Mouse (Mus musculus) limb, embryonic 13.5 days (tissue): ENCODE measurements at regions not wholly inside any gene's neighbourhood (a gene's known extent, or its start where the extent isn't known, plus 50 kb on each side); places are given as distances from the start of the nearest gene placed in this dataset.

Experiments used
- ATAC-seq: fragments of 200-750 bp; cut with Nextera tagmentation; 2 replicates; pipeline ENCODE4 v1.8.0; 2017; ENCODE audit warnings: low read depth, moderate number of reproducible peaks, moderate TSS enrichment; ENCODE audit not compliant: low FRiP score
- H3K27ac ChIP-seq: fragments of 300-500 bp; sonication (generic); 2 replicates; pipeline ENCODE4 v1.5.1; 2015; ENCODE audit warnings: inconsistent platforms, mild to moderate bottlenecking, moderate library complexity
- H3K27me3 ChIP-seq: fragments of 300-500 bp; sonication (generic); 2 replicates; pipeline ENCODE4 v1.6.1; 2015; ENCODE audit warnings: mild to moderate bottlenecking, inconsistent platforms
- H3K36me3 ChIP-seq: fragments of 300-500 bp; sonication (generic); 2 replicates; pipeline ENCODE4 v1.6.1; 2015; ENCODE audit warnings: inconsistent platforms, mild to moderate bottlenecking, moderate library complexity
- H3K4me1 ChIP-seq: fragments of 300-500 bp; sonication (generic); 2 replicates; pipeline ENCODE4 v1.6.1; 2015; ENCODE audit warnings: inconsistent platforms
- H3K4me2 ChIP-seq: fragments of 300-500 bp; sonication (generic); replicated peaks from 2 replicates; pipeline ENCODE4 v1.6.1; 2015; ENCODE audit warnings: inconsistent platforms, mild to moderate bottlenecking, moderate library complexity
- H3K4me3 ChIP-seq: fragments of 300-500 bp; sonication (generic); 2 replicates; pipeline ENCODE4 v1.5.1; 2015; ENCODE audit warnings: moderate library complexity, mild to moderate bottlenecking, inconsistent platforms
- H3K9ac ChIP-seq: fragments of 300-500 bp; sonication (generic); 2 replicates; pipeline ENCODE4 v1.6.1; 2015; ENCODE audit warnings: mild to moderate bottlenecking, inconsistent platforms
- H3K9me3 ChIP-seq: fragments of 300-500 bp; sonication (generic); 2 replicates; pipeline ENCODE4 v1.6.1; 2016; ENCODE audit warnings: inconsistent platforms
- WGBS: fragments of 180-500 bp; shearing (Covaris S2); methylation state at CpG from one replicate; pipeline ENCODE4 v1.1.7; 2015; 5-methylcytosine and 5-hydroxymethylcytosine counted together

DNA sequence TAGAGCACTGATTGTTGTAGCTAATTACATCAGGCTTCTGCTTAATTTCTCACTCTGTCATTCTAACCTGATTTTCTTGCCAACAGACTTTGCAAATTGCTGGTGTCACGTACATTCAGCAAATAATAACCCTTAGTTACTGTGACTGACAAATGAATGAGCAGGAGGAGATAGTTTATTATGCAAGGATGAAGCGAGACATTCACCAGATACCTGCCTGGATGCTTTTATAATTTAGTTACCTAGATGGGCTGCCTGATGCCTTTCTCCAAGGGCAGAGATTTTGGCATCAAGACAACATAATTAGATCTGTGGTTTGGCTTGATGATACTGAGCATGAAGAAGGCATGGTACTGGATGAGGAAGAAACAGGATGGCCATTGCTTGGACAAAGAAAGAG lies 233.6 kb downstream of the Fbxo8 start:
- no peaks in the 10 kb centered on the region for H3K36me3 ChIP-seq
- no peaks in the 10 kb centered on the region for H3K4me1 ChIP-seq
- no peak overlapping the region for H3K27ac ChIP-seq
- H3K4me2 ChIP-seq: no peak overlapping the region
- H3K4me3 ChIP-seq: no peak overlapping the region
- no peaks in the 10 kb centered on the region for H3K27me3 ChIP-seq
- ATAC-seq: no peak
- 66% methylated on average over 2 of the region's 2 CpGs for WGBS
- H3K9ac ChIP-seq: no peak overlapping the region
- H3K9me3 ChIP-seq: no peaks in the 10 kb centered on the region

- no peak overlapping the region for H3K27ac ChIP-seq
- no peaks in the 10 kb centered on the region for H3K36me3 ChIP-seq
- H3K4me3 ChIP-seq: no peak overlapping the region
- no peaks in the 10 kb centered on the region for H3K4me1 ChIP-seq
- no peak for ATAC-seq
- H3K4me2 ChIP-seq: no peak overlapping the region
- 86% methylated on average over 2 of the region's 2 CpGs for WGBS
- no peak overlapping the region for H3K9ac ChIP-seq
- no peaks in the 10 kb centered on the region for H3K9me3 ChIP-seq
- no peaks in the 10 kb centered on the region for H3K27me3 ChIP-seq
Observed at GRCm38 (mm10) chr8:56789549-56790270, 238.8 kb downstream of the Fbxo8 start.

- H3K27ac ChIP-seq: no peak overlapping the region
- no peaks in the 10 kb centered on the region for H3K27me3 ChIP-seq
- no peak overlapping the region for H3K4me2 ChIP-seq
- no peaks in the 10 kb centered on the region for H3K9me3 ChIP-seq
- ATAC-seq: peak; percentile 54; the same call in 1 of the 2 replicates
- 22% methylated on average over 5 of the region's 5 CpGs for WGBS
- no peak overlapping the region for H3K9ac ChIP-seq
- no peaks in the 10 kb centered on the region for H3K36me3 ChIP-seq
- peaks cover 16% of the 10 kb centered on the region for H3K4me1 ChIP-seq
- H3K4me3 ChIP-seq: no peak overlapping the region
Observed at GRCm38 (mm10) chr8:56832651-56833050, 281.8 kb downstream of the Fbxo8 start.

GRCm38 (mm10) chr8:56833129-56833528 lies 282.2 kb downstream of the Fbxo8 start:
- no peaks in the 10 kb centered on the region for H3K9me3 ChIP-seq
- ATAC-seq: peak; percentile 51; the same call in 1 of the 2 replicates
- 23% methylated on average over 4 of the region's 4 CpGs for WGBS
- no peaks in the 10 kb centered on the region for H3K36me3 ChIP-seq
- H3K27me3 ChIP-seq: no peaks in the 10 kb centered on the region
- peaks cover 16% of the 10 kb centered on the region for H3K4me1 ChIP-seq
- H3K4me2 ChIP-seq: no peak overlapping the region; the same call in 1 of the 2 replicates
- H3K4me3 ChIP-seq: no peak overlapping the region
- peak overlapping the region; percentile 39; the same call in 1 of the 2 replicates for H3K27ac ChIP-seq
- H3K9ac ChIP-seq: no peak overlapping the region

DNA sequence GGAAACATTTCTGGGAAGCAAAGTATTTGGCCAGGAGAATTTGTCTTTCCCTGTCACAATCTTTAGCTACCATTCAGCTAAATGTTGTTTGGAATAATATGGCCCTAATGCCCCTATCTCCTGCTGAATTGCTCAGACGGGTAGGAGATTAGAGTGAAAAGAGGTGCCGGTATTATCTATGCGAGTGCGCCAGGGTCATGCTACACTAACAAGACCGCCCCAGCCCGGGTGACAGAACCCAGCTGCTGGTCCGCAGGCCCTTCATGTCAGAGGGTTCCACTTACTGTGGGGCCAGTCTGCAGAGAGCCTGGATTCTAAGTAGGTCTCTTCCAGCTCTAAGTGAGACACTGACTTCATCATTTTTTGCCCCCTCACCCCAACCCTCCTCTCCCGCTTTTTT lies 332.6 kb downstream of the Fbxo8 start:
- WGBS: 31% methylated on average over 8 of the region's 8 CpGs
- Histone ChIP-seq H3K9ac (no peak overlapping the region), H3K9me3 (no peaks in the 10 kb centered on the region)

GRCm38 (mm10) chr8:56884195-56884594 lies 333.3 kb downstream of the Fbxo8 start:
- no peak for ATAC-seq
- H3K9me3 ChIP-seq: no peaks in the 10 kb centered on the region
- no peak overlapping the region for H3K4me3 ChIP-seq
- H3K27me3 ChIP-seq: peaks cover 4% of the 10 kb centered on the region; the same call in 1 of the 2 replicates
- no peaks in the 10 kb centered on the region for H3K36me3 ChIP-seq
- no peak overlapping the region for H3K4me2 ChIP-seq
- no peak overlapping the region for H3K27ac ChIP-seq
- H3K4me1 ChIP-seq: 0 out of 2 replicates have a peak, but pooled peaks cover 3% of the 10 kb centered on the region
- H3K9ac ChIP-seq: no peak overlapping the region
- 8% methylated on average over 1 of the region's 1 CpGs for WGBS

More for the DNA sequence above, 332.6 kb downstream of the Fbxo8 start:
- Histone ChIP-seq H3K36me3 (no peaks in the 10 kb centered on the region), H3K4me2 (no peak overlapping the region), H3K27me3 (peaks cover 4% of the 10 kb centered on the region; the same call in 1 of the 2 replicates), H3K4me1 (0 out of 2 replicates have a peak, but pooled peaks cover 3% of the 10 kb centered on the region), H3K27ac (no peak overlapping the region), H3K4me3 (no peak overlapping the region)
- ATAC-seq: no peak

DNA sequence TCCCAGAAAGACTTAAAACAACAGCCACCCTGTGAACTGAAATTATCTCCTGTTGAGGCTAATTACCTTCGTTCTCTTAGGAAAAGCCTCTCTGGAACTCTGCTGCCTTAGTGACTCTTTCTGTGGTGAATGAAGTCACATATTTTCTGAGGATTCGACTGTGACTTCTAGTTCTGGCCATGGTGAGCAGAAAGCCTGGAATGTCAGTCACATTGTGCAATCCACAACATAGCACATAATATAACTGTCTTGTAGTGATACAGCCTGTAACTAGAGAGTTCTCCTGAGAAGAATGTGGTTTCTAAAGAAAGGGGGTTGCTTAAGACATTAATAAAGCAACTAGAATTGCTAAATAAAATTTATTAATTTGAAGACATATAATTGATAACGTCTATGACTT lies 342.7 kb downstream of the Fbxo8 start:
- no peaks in the 10 kb centered on the region for H3K4me1 ChIP-seq
- H3K4me2 ChIP-seq: no peak overlapping the region
- no peak overlapping the region for H3K27ac ChIP-seq
- H3K9ac ChIP-seq: no peak overlapping the region
- no peaks in the 10 kb centered on the region for H3K27me3 ChIP-seq
- no peak for ATAC-seq
- no peak overlapping the region for H3K4me3 ChIP-seq
- H3K9me3 ChIP-seq: no peaks in the 10 kb centered on the region
- 37% methylated on average over 3 of the region's 3 CpGs for WGBS
- no peaks in the 10 kb centered on the region for H3K36me3 ChIP-seq

DNA sequence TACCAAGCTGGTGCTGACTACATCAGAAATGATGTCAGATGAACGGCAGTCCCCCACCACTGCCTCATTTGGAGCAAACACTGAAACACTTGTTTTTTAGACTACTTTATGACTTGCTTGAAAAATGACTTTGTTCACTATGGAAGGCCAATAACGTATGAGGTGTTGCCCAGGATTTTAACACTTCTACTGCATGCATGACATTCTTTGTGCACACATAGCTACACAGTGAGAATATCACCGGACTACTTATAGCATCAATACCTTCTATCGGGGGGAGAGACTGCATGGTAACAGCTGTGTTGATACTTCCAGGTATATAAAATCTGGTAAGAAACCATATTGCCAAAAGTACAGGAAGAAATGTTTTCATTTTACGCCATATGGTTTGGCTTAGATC lies 364.5 kb downstream of the Fbxo8 start:
- Histone ChIP-seq H3K27me3 (no peaks in the 10 kb centered on the region), H3K4me3 (no peak overlapping the region), H3K4me2 (no peak overlapping the region), H3K9ac (no peak overlapping the region), H3K9me3 (no peaks in the 10 kb centered on the region), H3K36me3 (no peaks in the 10 kb centered on the region), H3K4me1 (peaks cover 11% of the 10 kb centered on the region), H3K27ac (no peak overlapping the region)
- WGBS: 31% methylated on average over 5 of the region's 5 CpGs
- peak; percentile 66; the same call in 1 of the 2 replicates for ATAC-seq

GRCm38 (mm10) chr8:56915989-56916388 lies 365.1 kb downstream of the Fbxo8 start:
- H3K27ac ChIP-seq: no peak overlapping the region
- no peak for ATAC-seq
- no peak overlapping the region for H3K4me2 ChIP-seq
- no peak overlapping the region for H3K9ac ChIP-seq
- no peaks in the 10 kb centered on the region for H3K9me3 ChIP-seq
- H3K4me1 ChIP-seq: peaks cover 11% of the 10 kb centered on the region
- no peaks in the 10 kb centered on the region for H3K36me3 ChIP-seq
- H3K4me3 ChIP-seq: no peak overlapping the region
- H3K27me3 ChIP-seq: no peaks in the 10 kb centered on the region
- 39% methylated on average over 5 of the region's 5 CpGs for WGBS

DNA sequence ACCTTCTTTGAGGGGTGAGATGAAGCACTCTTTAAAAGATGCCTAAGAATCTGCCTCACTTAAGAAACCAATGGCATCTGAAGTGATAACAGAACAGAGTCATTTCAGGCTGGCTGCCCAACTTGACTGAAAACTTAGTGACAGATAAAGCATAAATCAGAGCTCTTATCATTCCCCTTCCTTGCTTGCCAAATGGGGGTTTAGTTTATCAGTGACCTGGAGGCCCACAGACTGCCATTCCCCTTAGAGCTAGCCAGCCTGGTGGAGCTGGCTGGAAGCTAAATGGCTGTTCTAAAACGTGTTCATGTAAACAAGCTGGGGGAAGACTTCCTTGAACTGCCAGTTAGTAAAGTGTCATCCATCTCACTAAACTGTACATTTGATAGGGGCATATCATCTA lies 373.8 kb downstream of the Fbxo8 start:
- no peak overlapping the region for H3K9ac ChIP-seq
- WGBS: 7% methylated on average over 1 of the region's 1 CpGs
- H3K4me1 ChIP-seq: no peaks in the 10 kb centered on the region
- no peaks in the 10 kb centered on the region for H3K9me3 ChIP-seq
- no peak overlapping the region for H3K4me3 ChIP-seq
- no peaks in the 10 kb centered on the region for H3K36me3 ChIP-seq
- no peak overlapping the region for H3K4me2 ChIP-seq
- no peak for ATAC-seq
- H3K27ac ChIP-seq: no peak overlapping the region
- no peaks in the 10 kb centered on the region for H3K27me3 ChIP-seq

DNA sequence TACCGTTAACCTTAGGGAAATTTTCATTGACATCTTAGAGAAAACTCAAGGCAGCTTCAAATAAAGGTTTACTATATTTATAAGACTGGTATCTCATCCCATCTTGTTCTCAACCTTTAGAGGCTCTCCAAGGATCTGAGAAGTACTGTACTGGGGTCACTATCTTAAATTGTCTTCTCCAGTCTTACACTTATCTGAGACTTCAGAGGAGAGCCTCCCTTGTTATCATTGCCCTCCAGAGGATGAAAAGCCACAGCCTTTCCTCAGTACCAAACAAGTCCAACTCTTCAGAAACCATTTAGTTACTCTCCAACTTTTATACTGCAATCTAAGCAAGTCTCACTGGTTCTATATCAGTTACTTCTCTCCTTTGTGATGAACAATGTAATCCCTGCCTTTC lies 376.3 kb downstream of the Fbxo8 start:
- no peak for ATAC-seq
- Histone ChIP-seq H3K36me3 (no peaks in the 10 kb centered on the region), H3K27ac (no peak overlapping the region), H3K4me2 (no peak overlapping the region), H3K9ac (no peak overlapping the region), H3K4me3 (no peak overlapping the region), H3K4me1 (no peaks in the 10 kb centered on the region), H3K9me3 (no peaks in the 10 kb centered on the region), H3K27me3 (no peaks in the 10 kb centered on the region)
- WGBS: 86% methylated on average over 1 of the region's 1 CpGs

DNA sequence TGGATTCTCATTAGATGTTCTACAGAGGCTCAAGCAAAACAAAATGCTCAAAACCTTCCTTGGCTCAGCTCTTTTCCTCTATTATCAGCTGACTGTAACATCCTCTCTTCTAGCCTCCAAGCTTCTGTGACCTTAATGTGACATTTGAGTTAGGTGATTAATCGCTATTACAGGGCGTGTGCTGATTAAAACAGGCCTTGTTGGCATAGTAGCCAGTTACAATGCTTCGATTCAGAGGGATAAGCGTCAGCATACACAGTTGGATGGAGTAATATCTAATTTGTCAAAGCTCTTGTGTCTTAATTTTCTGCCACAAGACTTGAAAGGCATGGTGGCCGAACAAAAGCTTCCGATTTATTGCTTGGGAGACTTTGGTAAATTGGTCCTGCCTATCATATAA lies 378.2 kb downstream of the Fbxo8 start:
- H3K36me3 ChIP-seq: no peaks in the 10 kb centered on the region
- no peak overlapping the region for H3K27ac ChIP-seq
- no peak overlapping the region for H3K4me3 ChIP-seq
- H3K9me3 ChIP-seq: no peaks in the 10 kb centered on the region
- no peak overlapping the region for H3K9ac ChIP-seq
- no peaks in the 10 kb centered on the region for H3K4me1 ChIP-seq
- no peaks in the 10 kb centered on the region for H3K27me3 ChIP-seq
- 62% methylated on average over 6 of the region's 6 CpGs for WGBS
- ATAC-seq: no peak
- H3K4me2 ChIP-seq: no peak overlapping the region

DNA sequence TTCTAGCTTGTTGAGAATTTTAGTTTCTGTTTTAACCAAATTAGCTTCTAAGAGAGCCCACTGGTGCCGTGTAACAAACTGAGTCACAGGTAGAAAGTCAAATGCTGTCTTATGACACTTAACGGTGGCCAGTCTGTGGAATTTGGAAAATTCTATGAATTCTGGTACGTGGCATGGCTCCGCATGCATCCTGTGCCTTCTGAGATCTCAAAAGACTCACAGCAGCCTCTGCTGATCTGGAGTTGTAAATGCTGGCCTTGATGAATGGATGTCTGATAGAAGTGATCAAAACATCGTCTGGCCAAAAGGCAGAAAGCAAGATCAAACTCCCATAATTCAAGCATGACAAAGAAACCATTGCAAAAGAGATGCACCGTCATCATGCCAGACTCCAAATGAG lies 381.5 kb downstream of the Fbxo8 start:
- Histone ChIP-seq H3K4me1 (no peaks in the 10 kb centered on the region), H3K4me3 (no peak overlapping the region), H3K36me3 (no peaks in the 10 kb centered on the region), H3K9ac (no peak overlapping the region), H3K27ac (no peak overlapping the region), H3K4me2 (no peak overlapping the region), H3K9me3 (no peaks in the 10 kb centered on the region), H3K27me3 (no peaks in the 10 kb centered on the region)
- 45% methylated on average over 6 of the region's 6 CpGs for WGBS
- no peak for ATAC-seq
